Mouse (Mus musculus): ENCODE measurements around the gene Clec2e.
"Not testable (repeated sequence)": the region's sequence is repeated elsewhere in the genome, so short reads cannot be mapped to it uniquely, and the experiment has no call there.

Gene Clec2e

GRCm38 (mm10) chr6:129112526-129112925 is 11.8 kb upstream of the Clec2e start:
- Histone ChIP-seq H3K27me3 (ENCODE audit: insufficient read depth, low read length) (no peaks in the 10 kb centered on the region), H3K4me1 (replicated peaks; ENCODE audit: low read depth, low read length) (no peaks in the 10 kb centered on the region), H3K36me3 (ENCODE audit: insufficient read depth, low read length) (no peaks in the 10 kb centered on the region), H3K4me3 (replicated peaks; ENCODE audit: low read length) (no peak overlapping the region), H3K9me3 (ENCODE audit: low read length) (no peaks in the 10 kb centered on the region)
- TF ChIP-seq POU5F1 (IDR thresholded peaks at IDR 0.05; ENCODE audit: borderline replicate concordance, low read length) (no peak), NANOG (IDR thresholded peaks at IDR 0.05; ENCODE audit: borderline replicate concordance, low read length) (no peak), CTCF (conservative IDR thresholded peaks at IDR 0.05; ENCODE audit: low read length) (no peak)

- peaks cover 12% of the 10 kb centered on the region for H3K9me3 ChIP-seq (ENCODE audit: low read length)
- no peaks in the 10 kb centered on the region for H3K4me1 ChIP-seq (replicated peaks; ENCODE audit: low read depth, low read length)
- no peak overlapping the region for H3K4me3 ChIP-seq (replicated peaks; ENCODE audit: low read length)
- TF ChIP-seq CTCF (conservative IDR thresholded peaks at IDR 0.05; ENCODE audit: low read length) (no peak), POU5F1 (IDR thresholded peaks at IDR 0.05; ENCODE audit: borderline replicate concordance, low read length) (no peak), NANOG (IDR thresholded peaks at IDR 0.05; ENCODE audit: borderline replicate concordance, low read length) (no peak)
- H3K27me3 ChIP-seq (ENCODE audit: insufficient read depth, low read length), result no peaks in the 10 kb centered on the region
- no peaks in the 10 kb centered on the region for H3K36me3 ChIP-seq (ENCODE audit: insufficient read depth, low read length)
Observed at GRCm38 (mm10) chr6:129107916-129108315, 7.2 kb upstream of the Clec2e start.

- no peaks in the 10 kb centered on the region for H3K27me3 ChIP-seq (ENCODE audit: insufficient read depth, low read length)
- no peaks in the 10 kb centered on the region for H3K4me1 ChIP-seq (replicated peaks; ENCODE audit: low read depth, low read length)
- peaks cover 12% of the 10 kb centered on the region for H3K9me3 ChIP-seq (ENCODE audit: low read length)
- no peak overlapping the region for H3K4me3 ChIP-seq (replicated peaks; ENCODE audit: low read length)
- no peak for TF ChIP-seq CTCF (conservative IDR thresholded peaks at IDR 0.05; ENCODE audit: low read length)
- no peak for TF ChIP-seq NANOG (IDR thresholded peaks at IDR 0.05; ENCODE audit: borderline replicate concordance, low read length)
- no peak for TF ChIP-seq POU5F1 (IDR thresholded peaks at IDR 0.05; ENCODE audit: borderline replicate concordance, low read length)
- H3K36me3 ChIP-seq (ENCODE audit: insufficient read depth, low read length), result no peaks in the 10 kb centered on the region
Observed at GRCm38 (mm10) chr6:129102858-129103555, 2.3 kb upstream of the Clec2e start.

- H3K9me3 ChIP-seq (ENCODE audit: low read length), result peaks cover 12% of the 10 kb centered on the region
- no peak for TF ChIP-seq CTCF (conservative IDR thresholded peaks at IDR 0.05; ENCODE audit: low read length)
- TF ChIP-seq POU5F1 (IDR thresholded peaks at IDR 0.05; ENCODE audit: borderline replicate concordance, low read length), result no peak
- no peak for TF ChIP-seq NANOG (IDR thresholded peaks at IDR 0.05; ENCODE audit: borderline replicate concordance, low read length)
- H3K4me1 ChIP-seq (replicated peaks; ENCODE audit: low read depth, low read length), result no peaks in the 10 kb centered on the region
- no peaks in the 10 kb centered on the region for H3K36me3 ChIP-seq (ENCODE audit: insufficient read depth, low read length)
- no peak overlapping the region for H3K4me3 ChIP-seq (replicated peaks; ENCODE audit: low read length)
- H3K27me3 ChIP-seq (ENCODE audit: insufficient read depth, low read length), result no peaks in the 10 kb centered on the region
Observed at GRCm38 (mm10) chr6:129101604-129102003, 891 bp upstream of the Clec2e start.

GRCm38 (mm10) chr6:129097929-129098328 is 2.8 kb downstream of the Clec2e start:
- no peaks in the 10 kb centered on the region for H3K9me3 ChIP-seq (ENCODE audit: low read length)
- TF ChIP-seq CTCF (conservative IDR thresholded peaks at IDR 0.05; ENCODE audit: low read length) (no peak), POU5F1 (IDR thresholded peaks at IDR 0.05; ENCODE audit: borderline replicate concordance, low read length) (no peak), NANOG (IDR thresholded peaks at IDR 0.05; ENCODE audit: borderline replicate concordance, low read length) (no peak)
- no peak overlapping the region for H3K4me3 ChIP-seq (replicated peaks; ENCODE audit: low read length)
- no peaks in the 10 kb centered on the region for H3K4me1 ChIP-seq (replicated peaks; ENCODE audit: low read depth, low read length)
- no peaks in the 10 kb centered on the region for H3K27me3 ChIP-seq (ENCODE audit: insufficient read depth, low read length)
- H3K36me3 ChIP-seq (ENCODE audit: insufficient read depth, low read length), result no peaks in the 10 kb centered on the region

- Histone ChIP-seq H3K27me3 (ENCODE audit: insufficient read depth, low read length) (no peaks in the 10 kb centered on the region), H3K4me3 (replicated peaks; ENCODE audit: low read length) (no peak overlapping the region), H3K4me1 (replicated peaks; ENCODE audit: low read depth, low read length) (no peaks in the 10 kb centered on the region), H3K36me3 (ENCODE audit: insufficient read depth, low read length) (no peaks in the 10 kb centered on the region), H3K9me3 (ENCODE audit: low read length) (peaks cover 22% of the 10 kb centered on the region)
- TF ChIP-seq POU5F1 (IDR thresholded peaks at IDR 0.05; ENCODE audit: borderline replicate concordance, low read length) (no peak), CTCF (conservative IDR thresholded peaks at IDR 0.05; ENCODE audit: low read length) (peak; percentile 66)
Observed at GRCm38 (mm10) chr6:129095166-129095565, 5.5 kb downstream of the Clec2e start.

GRCm38 (mm10) chr6:129088596-129088995 is 12.1 kb downstream of the Clec2e start:
- not testable (repeated sequence) for H3K27me3 ChIP-seq (ENCODE audit: insufficient read depth, low read length); H3K4me1 ChIP-seq (replicated peaks; ENCODE audit: low read depth, low read length); H3K4me3 ChIP-seq (replicated peaks; ENCODE audit: low read length); H3K36me3 ChIP-seq (ENCODE audit: insufficient read depth, low read length)
- peaks cover 64% of the 10 kb centered on the region for H3K9me3 ChIP-seq (ENCODE audit: low read length)

- no peak for TF ChIP-seq CTCF (conservative IDR thresholded peaks at IDR 0.05; ENCODE audit: low read length)
- TF ChIP-seq POU5F1 (IDR thresholded peaks at IDR 0.05; ENCODE audit: borderline replicate concordance, low read length), result no peak
- no peak for TF ChIP-seq NANOG (IDR thresholded peaks at IDR 0.05; ENCODE audit: borderline replicate concordance, low read length)
- H3K4me3 ChIP-seq (replicated peaks; ENCODE audit: low read length), result no peak overlapping the region
- no peaks in the 10 kb centered on the region for H3K4me1 ChIP-seq (replicated peaks; ENCODE audit: low read depth, low read length)
- H3K9me3 ChIP-seq (ENCODE audit: low read length), result peaks cover 66% of the 10 kb centered on the region
- no peaks in the 10 kb centered on the region for H3K27me3 ChIP-seq (ENCODE audit: insufficient read depth, low read length)
- H3K36me3 ChIP-seq (ENCODE audit: insufficient read depth, low read length), result no peaks in the 10 kb centered on the region
Observed at GRCm38 (mm10) chr6:129088161-129088560, 12.6 kb downstream of the Clec2e start.

GRCm38 (mm10) chr6:129086031-129086430 is 14.7 kb downstream of the Clec2e start:
- H3K4me3 ChIP-seq (replicated peaks; ENCODE audit: low read length); H3K4me1 ChIP-seq (replicated peaks; ENCODE audit: low read depth, low read length); H3K36me3 ChIP-seq (ENCODE audit: insufficient read depth, low read length); H3K27me3 ChIP-seq (ENCODE audit: insufficient read depth, low read length): not testable (repeated sequence)
- H3K9me3 ChIP-seq (ENCODE audit: low read length), result peaks cover 55% of the 10 kb centered on the region

Data from E14TG2a.4 (cell line).